Mouse (Mus musculus): Measurements from ENCODE around the gene Actn1. TPM values are rescaled to one million over a fixed set of nuclear protein-coding genes. Genes with fewer than 3 reads are reported as not detected.

The Actn1 gene
- polyA plus RNA-seq, 1 experiment from 2014 or later, result 7.9 TPM

DNA sequence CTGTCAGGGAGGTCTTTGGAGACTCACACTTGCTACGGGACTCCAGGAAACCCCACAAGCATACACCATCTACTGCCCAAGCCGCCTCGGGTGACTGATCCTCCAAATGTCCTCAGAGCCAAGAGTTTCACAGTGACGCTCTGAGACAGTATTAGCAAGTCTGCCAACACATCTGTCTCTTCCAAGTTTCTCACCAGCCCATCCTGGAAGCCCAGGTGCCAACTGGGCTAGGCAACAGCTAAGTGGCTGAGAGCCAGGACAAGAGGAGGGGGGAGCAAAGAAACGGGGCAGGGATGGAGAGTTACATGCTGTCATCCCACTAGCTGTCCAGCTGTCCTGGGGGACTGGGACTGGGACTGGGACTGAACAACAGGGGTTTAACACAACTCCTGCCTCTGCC, 13.1 kb downstream of the Actn1 start:
- DNase-seq (no peak), ATAC-seq (ENCODE audit: low FRiP score, low TSS enrichment) (no peak)
- H3K4me2 ChIP-seq (ENCODE audit: low read length), result no peak overlapping the region

DNA sequence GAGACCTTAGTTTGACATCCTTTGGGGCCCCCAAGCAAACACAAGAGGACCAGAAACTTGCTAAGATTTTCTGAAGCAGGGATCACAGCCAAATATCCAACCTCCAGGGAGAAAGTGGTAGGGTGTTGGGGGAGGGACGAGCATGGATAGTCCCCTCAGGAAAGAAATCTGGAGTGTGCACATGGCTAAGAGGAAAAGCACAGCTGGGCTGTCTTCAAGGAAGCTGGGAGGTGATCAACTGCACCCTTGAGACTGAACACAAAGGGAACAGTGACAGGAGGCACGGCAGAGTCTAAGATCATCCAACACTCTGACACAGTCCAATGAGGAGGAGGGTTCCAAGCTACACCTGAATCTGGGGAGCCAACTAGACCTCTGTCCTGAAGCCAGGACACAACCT, 13.7 kb downstream of the Actn1 start:
- no peaks in the 10 kb centered on the region for H3K4me1 ChIP-seq (ENCODE audit: control insufficient read depth, insufficient read depth, low read length)

More for the DNA sequence above, 13.1 kb downstream of the Actn1 start:
- no peaks in the 10 kb centered on the region for H3K4me1 ChIP-seq (ENCODE audit: control insufficient read depth, insufficient read depth, low read length)
- no peak overlapping the region for H3K4me3 ChIP-seq (replicated peaks; ENCODE audit: low read depth, low read length)
- H3K36me3 ChIP-seq (ENCODE audit: control insufficient read depth, insufficient read depth, low read length), result no peaks in the 10 kb centered on the region
- H3K27me3 ChIP-seq (ENCODE audit: control insufficient read depth, insufficient read depth, low read length), result no peaks in the 10 kb centered on the region
- no peak overlapping the region for H3K9ac ChIP-seq (replicated peaks; ENCODE audit: low read length)
- H3K9me3 ChIP-seq (ENCODE audit: control insufficient read depth, low read length), result no peaks in the 10 kb centered on the region
- 78% methylated on average over 5 of the region's 5 CpGs for WGBS
- no peak overlapping the region for H3K27ac ChIP-seq (replicated peaks; ENCODE audit: low read depth, low read length)

DNA sequence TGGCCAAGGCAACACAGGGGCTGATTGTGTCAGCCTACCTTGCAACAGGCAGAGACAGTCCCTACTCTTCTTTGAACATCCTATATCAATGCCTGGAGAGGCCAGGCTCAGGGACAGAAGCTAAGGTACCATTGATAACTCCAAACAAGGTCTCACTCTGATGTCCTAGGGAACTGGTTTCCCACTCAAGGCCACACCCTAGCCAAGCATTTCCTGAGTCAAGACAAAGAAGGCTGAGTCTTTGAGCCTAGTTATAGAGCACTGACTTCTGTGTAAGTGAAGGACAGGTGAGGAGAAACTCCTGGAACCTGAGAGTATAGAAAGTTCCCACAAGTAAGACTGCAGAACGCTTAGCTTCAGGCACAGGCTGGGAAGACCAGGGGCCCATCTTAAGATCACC, 15.4 kb downstream of the Actn1 start:
- no peak for DNase-seq
- no peak for ATAC-seq (ENCODE audit: low FRiP score, low TSS enrichment)

More for the DNA sequence above, 13.7 kb downstream of the Actn1 start:
- Histone ChIP-seq H3K4me2 (ENCODE audit: low read length) (no peak overlapping the region), H3K27me3 (ENCODE audit: control insufficient read depth, insufficient read depth, low read length) (no peaks in the 10 kb centered on the region), H3K27ac (replicated peaks; ENCODE audit: low read depth, low read length) (no peak overlapping the region), H3K36me3 (ENCODE audit: control insufficient read depth, insufficient read depth, low read length) (no peaks in the 10 kb centered on the region), H3K4me3 (replicated peaks; ENCODE audit: low read depth, low read length) (no peak overlapping the region), H3K9ac (replicated peaks; ENCODE audit: low read length) (no peak overlapping the region), H3K9me3 (ENCODE audit: control insufficient read depth, low read length) (no peaks in the 10 kb centered on the region)
- 76% methylated on average over 2 of the region's 2 CpGs for WGBS
- ATAC-seq (ENCODE audit: low FRiP score, low TSS enrichment), result no peak
- DNase-seq, result no peak

DNA sequence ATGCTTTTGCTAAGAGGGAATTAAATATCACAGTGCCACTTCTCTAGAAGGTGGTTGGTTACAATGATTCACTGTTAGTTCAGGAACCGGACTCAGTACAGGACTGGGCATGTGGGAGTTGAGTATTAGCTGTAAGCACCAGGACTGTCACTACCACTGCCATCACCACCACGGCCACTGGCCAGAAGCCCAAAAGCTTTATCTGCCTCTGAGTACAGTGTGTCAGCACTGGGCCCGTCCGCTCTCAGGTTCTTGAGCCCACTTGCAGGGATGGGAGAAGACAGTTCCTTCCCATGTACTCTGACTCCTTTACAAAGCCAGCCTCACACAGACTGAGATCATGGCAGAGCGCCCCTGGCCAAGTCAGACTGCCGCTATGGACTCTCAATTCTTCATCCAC, 16.0 kb downstream of the Actn1 start:
- DNase-seq, result no peak

More for the DNA sequence above, 15.4 kb downstream of the Actn1 start:
- H3K4me2 ChIP-seq (ENCODE audit: low read length), result no peak overlapping the region
- H3K27ac ChIP-seq (replicated peaks; ENCODE audit: low read depth, low read length), result no peak overlapping the region
- no peak overlapping the region for H3K4me3 ChIP-seq (replicated peaks; ENCODE audit: low read depth, low read length)
- no peaks in the 10 kb centered on the region for H3K4me1 ChIP-seq (ENCODE audit: control insufficient read depth, insufficient read depth, low read length)
- H3K27me3 ChIP-seq (ENCODE audit: control insufficient read depth, insufficient read depth, low read length), result no peaks in the 10 kb centered on the region
- H3K9ac ChIP-seq (replicated peaks; ENCODE audit: low read length), result no peak overlapping the region
- no peaks in the 10 kb centered on the region for H3K9me3 ChIP-seq (ENCODE audit: control insufficient read depth, low read length)
- no peaks in the 10 kb centered on the region for H3K36me3 ChIP-seq (ENCODE audit: control insufficient read depth, insufficient read depth, low read length)
- WGBS, result 96% methylated on average over 1 of the region's 1 CpGs

DNA sequence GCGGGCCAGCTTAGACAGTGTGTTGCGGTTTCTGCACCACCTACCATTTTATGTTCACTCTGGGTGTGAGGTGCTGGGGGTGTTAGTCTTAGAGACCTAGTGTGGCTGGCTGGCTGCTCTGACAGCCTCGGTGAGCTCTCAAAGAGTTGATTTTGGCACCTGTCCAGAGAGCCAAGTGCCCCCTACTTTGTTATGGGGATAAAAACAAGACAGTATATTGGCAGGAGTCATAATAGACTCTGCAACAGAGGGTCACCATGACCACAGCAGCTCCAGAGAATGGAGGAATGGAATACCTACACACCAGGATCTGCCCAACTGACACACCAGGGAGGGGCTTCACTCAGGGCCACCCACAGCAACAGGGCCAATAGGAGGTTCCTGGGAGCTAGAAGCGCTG, 16.8 kb downstream of the Actn1 start:
- ATAC-seq (ENCODE audit: low FRiP score, low TSS enrichment) (no peak), DNase-seq (peak; percentile 23)
- no peak overlapping the region for H3K4me2 ChIP-seq (ENCODE audit: low read length)
- H3K36me3 ChIP-seq (ENCODE audit: control insufficient read depth, insufficient read depth, low read length), result no peaks in the 10 kb centered on the region
- H3K27me3 ChIP-seq (ENCODE audit: control insufficient read depth, insufficient read depth, low read length), result no peaks in the 10 kb centered on the region
- WGBS, result 77% methylated on average over 4 of the region's 4 CpGs
- no peaks in the 10 kb centered on the region for H3K4me1 ChIP-seq (ENCODE audit: control insufficient read depth, insufficient read depth, low read length)
- H3K9me3 ChIP-seq (ENCODE audit: control insufficient read depth, low read length), result no peaks in the 10 kb centered on the region
- H3K9ac ChIP-seq (replicated peaks; ENCODE audit: low read length), result no peak overlapping the region
- no peak overlapping the region for H3K4me3 ChIP-seq (replicated peaks; ENCODE audit: low read depth, low read length)
- H3K27ac ChIP-seq (replicated peaks; ENCODE audit: low read depth, low read length), result no peak overlapping the region

More for the DNA sequence above, 16.0 kb downstream of the Actn1 start:
- no peaks in the 10 kb centered on the region for H3K9me3 ChIP-seq (ENCODE audit: control insufficient read depth, low read length)
- H3K4me1 ChIP-seq (ENCODE audit: control insufficient read depth, insufficient read depth, low read length), result no peaks in the 10 kb centered on the region
- 97% methylated on average over 6 of the region's 6 CpGs for WGBS
- no peak overlapping the region for H3K27ac ChIP-seq (replicated peaks; ENCODE audit: low read depth, low read length)
- H3K4me2 ChIP-seq (ENCODE audit: low read length), result no peak overlapping the region
- H3K4me3 ChIP-seq (replicated peaks; ENCODE audit: low read depth, low read length), result no peak overlapping the region
- H3K36me3 ChIP-seq (ENCODE audit: control insufficient read depth, insufficient read depth, low read length), result no peaks in the 10 kb centered on the region
- no peak overlapping the region for H3K9ac ChIP-seq (replicated peaks; ENCODE audit: low read length)
- ATAC-seq (ENCODE audit: low FRiP score, low TSS enrichment), result no peak
- H3K27me3 ChIP-seq (ENCODE audit: control insufficient read depth, insufficient read depth, low read length), result no peaks in the 10 kb centered on the region

DNA sequence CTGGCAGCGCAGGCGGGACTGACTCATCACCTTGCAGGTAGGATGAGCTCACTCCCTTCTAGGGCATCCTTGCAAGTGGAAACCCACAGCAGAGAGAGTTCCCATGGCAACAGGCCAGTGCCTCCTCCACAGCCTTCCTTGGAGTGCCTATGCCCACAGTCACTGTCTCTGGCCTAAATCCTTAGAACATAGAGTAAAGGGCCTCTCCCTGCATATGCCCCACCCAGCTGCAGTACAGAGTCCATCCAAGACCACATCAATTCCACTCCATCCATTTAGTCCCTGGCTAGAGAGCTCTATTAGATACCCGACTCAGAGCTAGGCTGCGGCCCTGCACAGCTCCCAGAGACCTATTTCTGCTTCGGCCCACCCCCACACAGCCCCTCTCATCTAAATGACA, 20.7 kb downstream of the Actn1 start:
- no peak overlapping the region for H3K27ac ChIP-seq (replicated peaks; ENCODE audit: low read depth, low read length)
- WGBS, result 90% methylated on average over 5 of the region's 5 CpGs
- no peaks in the 10 kb centered on the region for H3K9me3 ChIP-seq (ENCODE audit: control insufficient read depth, low read length)
- no peaks in the 10 kb centered on the region for H3K4me1 ChIP-seq (ENCODE audit: control insufficient read depth, insufficient read depth, low read length)
- no peaks in the 10 kb centered on the region for H3K27me3 ChIP-seq (ENCODE audit: control insufficient read depth, insufficient read depth, low read length)
- DNase-seq, result peak; percentile 56
- H3K4me2 ChIP-seq (ENCODE audit: low read length), result no peak overlapping the region
- no peaks in the 10 kb centered on the region for H3K36me3 ChIP-seq (ENCODE audit: control insufficient read depth, insufficient read depth, low read length)
- no peak for ATAC-seq (ENCODE audit: low FRiP score, low TSS enrichment)
- no peak overlapping the region for H3K9ac ChIP-seq (replicated peaks; ENCODE audit: low read length)
- H3K4me3 ChIP-seq (replicated peaks; ENCODE audit: low read depth, low read length), result no peak overlapping the region

DNA sequence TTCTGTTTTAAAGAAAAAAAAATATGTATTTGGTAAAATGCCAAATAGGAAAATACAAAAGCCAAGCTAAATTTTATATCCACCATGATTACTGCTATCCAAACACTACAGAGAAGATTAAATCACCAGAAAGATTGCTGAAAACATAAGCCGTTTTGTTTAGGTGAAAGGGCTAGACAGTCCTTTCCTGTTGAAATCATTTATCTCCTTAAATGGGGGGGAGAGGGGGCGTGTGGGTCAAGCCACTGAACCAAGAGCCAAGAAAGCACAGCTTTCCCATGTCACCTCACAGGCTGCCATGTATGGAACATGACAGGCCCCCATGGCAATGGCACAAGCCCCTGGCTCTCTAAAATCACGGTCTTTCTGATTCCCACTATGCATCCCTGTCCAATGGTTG, 21.6 kb downstream of the Actn1 start:
- ATAC-seq (ENCODE audit: low FRiP score, low TSS enrichment), result no peak
- DNase-seq, result no peak
- H3K36me3 ChIP-seq (ENCODE audit: control insufficient read depth, insufficient read depth, low read length), result no peaks in the 10 kb centered on the region
- WGBS, result 81% methylated on average over 3 of the region's 3 CpGs
- H3K4me2 ChIP-seq (ENCODE audit: low read length), result no peak overlapping the region
- H3K4me1 ChIP-seq (ENCODE audit: control insufficient read depth, insufficient read depth, low read length), result no peaks in the 10 kb centered on the region
- H3K9me3 ChIP-seq (ENCODE audit: control insufficient read depth, low read length), result no peaks in the 10 kb centered on the region
- H3K9ac ChIP-seq (replicated peaks; ENCODE audit: low read length), result no peak overlapping the region
- H3K27ac ChIP-seq (replicated peaks; ENCODE audit: low read depth, low read length), result no peak overlapping the region
- H3K27me3 ChIP-seq (ENCODE audit: control insufficient read depth, insufficient read depth, low read length), result no peaks in the 10 kb centered on the region
- H3K4me3 ChIP-seq (replicated peaks; ENCODE audit: low read depth, low read length), result no peak overlapping the region

DNA sequence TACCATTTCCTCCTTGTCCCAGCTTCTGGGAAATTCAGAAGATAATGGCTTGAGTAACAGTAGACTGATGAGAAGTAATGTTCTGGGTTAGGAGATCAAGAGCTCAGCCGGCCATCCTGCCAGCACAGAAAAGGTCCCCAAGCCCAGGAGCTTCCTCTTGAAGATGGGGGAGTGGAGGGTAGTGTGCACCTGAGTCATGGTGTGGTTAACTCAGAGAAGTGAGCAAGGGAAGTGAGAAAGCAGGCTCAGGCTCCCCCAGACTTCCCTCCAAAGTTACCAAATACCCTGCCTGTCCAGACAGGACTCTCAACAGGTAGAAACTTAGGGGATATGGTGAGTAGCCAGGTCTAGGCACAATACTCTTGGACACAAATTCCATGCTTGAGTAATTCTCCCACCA, 24.9 kb downstream of the Actn1 start:
- no peaks in the 10 kb centered on the region for H3K9me3 ChIP-seq (ENCODE audit: control insufficient read depth, low read length)
- H3K27ac ChIP-seq (replicated peaks; ENCODE audit: low read depth, low read length), result no peak overlapping the region
- no peak for DNase-seq
- H3K9ac ChIP-seq (replicated peaks; ENCODE audit: low read length), result no peak overlapping the region
- no peaks in the 10 kb centered on the region for H3K36me3 ChIP-seq (ENCODE audit: control insufficient read depth, insufficient read depth, low read length)
- WGBS, result 96% methylated on average over 1 of the region's 1 CpGs
- no peak for ATAC-seq (ENCODE audit: low FRiP score, low TSS enrichment)
- no peaks in the 10 kb centered on the region for H3K27me3 ChIP-seq (ENCODE audit: control insufficient read depth, insufficient read depth, low read length)
- no peak overlapping the region for H3K4me2 ChIP-seq (ENCODE audit: low read length)
- no peak overlapping the region for H3K4me3 ChIP-seq (replicated peaks; ENCODE audit: low read depth, low read length)
- peaks cover 10% of the 10 kb centered on the region; the same call in 1 of the 2 replicates for H3K4me1 ChIP-seq (ENCODE audit: control insufficient read depth, insufficient read depth, low read length)

DNA sequence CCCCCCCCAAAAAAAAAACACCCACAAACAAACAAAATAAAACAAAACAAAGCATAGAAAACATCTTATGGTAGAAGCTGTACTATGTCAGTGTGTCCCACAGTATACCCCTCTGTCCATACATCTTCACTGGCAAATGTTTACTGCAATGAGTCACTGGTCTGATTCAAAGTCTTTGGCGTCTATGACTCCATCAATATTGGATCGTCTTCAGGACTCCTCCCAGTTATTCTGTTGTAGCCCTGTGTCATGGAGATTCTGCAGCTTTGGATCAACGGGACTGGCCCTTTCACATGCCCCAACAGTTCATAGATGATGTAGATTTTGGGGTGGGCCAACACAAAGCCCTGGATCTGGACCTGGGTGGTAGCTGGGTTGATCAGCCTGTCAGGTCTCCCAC, 25.9 kb downstream of the Actn1 start:
- WGBS, result 98% methylated on average over 3 of the region's 3 CpGs
- H3K4me1 ChIP-seq (ENCODE audit: control insufficient read depth, insufficient read depth, low read length), result peaks cover 15% of the 10 kb centered on the region; the same call in 1 of the 2 replicates

More for the DNA sequence above, 25.9 kb downstream of the Actn1 start:
- H3K36me3 ChIP-seq (ENCODE audit: control insufficient read depth, insufficient read depth, low read length), result no peaks in the 10 kb centered on the region
- no peaks in the 10 kb centered on the region for H3K27me3 ChIP-seq (ENCODE audit: control insufficient read depth, insufficient read depth, low read length)
- no peak overlapping the region for H3K27ac ChIP-seq (replicated peaks; ENCODE audit: low read depth, low read length)
- H3K9ac ChIP-seq (replicated peaks; ENCODE audit: low read length), result no peak overlapping the region
- no peak overlapping the region for H3K4me3 ChIP-seq (replicated peaks; ENCODE audit: low read depth, low read length)
- DNase-seq, result no peak
- no peak for ATAC-seq (ENCODE audit: low FRiP score, low TSS enrichment)
- H3K4me2 ChIP-seq (ENCODE audit: low read length), result no peak overlapping the region
- no peaks in the 10 kb centered on the region for H3K9me3 ChIP-seq (ENCODE audit: control insufficient read depth, low read length)

Data from midbrain, embryonic 14.5 days (tissue).